Mouse (Mus musculus) heart, embryonic 10.5 days (tissue): ENCODE measurements around the gene Tubgcp2. TPM values are rescaled to one million over a fixed set of nuclear protein-coding genes. Genes with fewer than 3 reads are reported as not detected.

Experiments
- DNase-seq: peaks from one replicate; pipeline ENCODE4 v3.0.0-alpha.2; 2017; ENCODE audit warnings: low spot score
- H3K27ac ChIP-seq: fragments of 300-500 bp; sonication (generic); 2 replicates; pipeline ENCODE4 v1.5.1; 2016; ENCODE audit warnings: mild to moderate bottlenecking
- H3K27me3 ChIP-seq: fragments of 300-500 bp; sonication (generic); 2 replicates; pipeline ENCODE4 v1.6.1; 2016; ENCODE audit warnings: mild to moderate bottlenecking; ENCODE audit not compliant: poor library complexity, insufficient read depth, severe bottlenecking
- H3K36me3 ChIP-seq: fragments of 300-500 bp; sonication (generic); 2 replicates; pipeline ENCODE4 v1.6.1; 2016; ENCODE audit warnings: mild to moderate bottlenecking, moderate library complexity
- H3K4me1 ChIP-seq: fragments of 300-500 bp; sonication (generic); 2 replicates; pipeline ENCODE4 v1.6.1; 2016; ENCODE audit warnings: mild to moderate bottlenecking
- H3K4me3 ChIP-seq: fragments of 300-500 bp; sonication (generic); 2 replicates; pipeline ENCODE4 v1.5.1; 2016; ENCODE audit warnings: mild to moderate bottlenecking, moderate library complexity
- H3K9me3 ChIP-seq: fragments of 300-500 bp; sonication (generic); 2 replicates; pipeline ENCODE4 v1.6.1; 2016; ENCODE audit warnings: mild to moderate bottlenecking, moderate library complexity
- WGBS: fragments of 180-500 bp; shearing (Covaris S2); methylation state at CpG from one replicate; pipeline ENCODE4 v1.1.7; 2016; 5-methylcytosine and 5-hydroxymethylcytosine counted together
- polyA plus RNA-seq: library from polyadenylated mRNA; unstranded; fragments of >200 nt; fragmentation: Nextera tagmentation; extraction: Ambion mirVana; gene quantifications from 2 replicates; pipeline ENCODE4 v1.2.1, GENCODE M21; 2016

Tubgcp2 gene
- 50.8 and 55.4 TPM in 2 replicates for polyA plus RNA-seq

DNA sequence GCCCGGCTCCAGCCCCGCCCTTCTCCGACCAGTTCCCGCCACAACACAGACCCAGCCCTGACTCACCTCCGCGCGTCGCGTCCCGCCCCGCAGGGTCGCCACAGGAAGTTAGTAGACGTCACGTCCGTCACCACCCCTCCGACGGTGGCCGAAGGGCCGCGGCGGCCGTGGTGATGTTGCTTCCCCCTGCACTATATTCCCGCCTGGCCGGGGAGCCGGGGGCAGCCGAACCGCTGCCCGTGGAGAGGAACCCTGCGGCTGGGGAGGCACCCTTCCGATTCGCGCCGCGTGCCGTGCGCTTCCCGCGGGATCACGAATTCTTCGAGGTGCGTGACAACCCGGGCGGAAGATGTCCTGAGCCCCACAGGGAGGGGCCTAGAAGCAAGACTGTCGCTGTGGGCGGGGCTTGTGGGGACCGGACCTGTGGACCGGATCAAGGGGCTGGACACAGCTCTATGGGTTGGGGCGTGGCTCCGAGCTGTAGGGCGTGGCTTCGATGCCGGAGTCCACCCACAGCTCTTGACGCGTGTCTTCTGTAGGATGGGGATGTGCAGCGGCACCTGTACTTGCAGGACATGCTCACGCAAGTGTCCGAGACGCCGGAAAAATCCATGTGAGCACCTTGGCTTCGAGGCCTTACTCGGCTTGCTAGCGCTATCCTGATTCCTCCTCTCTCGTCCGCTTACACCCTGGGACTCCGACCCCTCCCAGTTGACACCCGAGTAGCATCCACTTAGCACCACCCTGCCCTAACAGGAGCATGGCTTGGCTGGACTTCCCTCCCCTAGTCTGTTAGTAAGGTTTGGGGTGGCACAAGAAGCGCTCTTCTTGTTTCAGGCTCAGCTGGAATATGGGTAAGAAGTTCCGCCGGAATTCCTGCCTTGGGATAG is at the start of gene Tubgcp2, which contains the start of gene Zfp511:
TSS of gene Tubgcp2 (minus strand) at position 389 of the 890 bp plus-strand sequence.
TSS of gene Zfp511 (plus strand) at position 111 of the 890 bp plus-strand sequence.
- no peaks in the 10 kb centered on the region for H3K9me3 ChIP-seq
- H3K36me3 ChIP-seq, result peaks cover 36% of the 10 kb centered on the region
- peak; percentile 99 for DNase-seq
- H3K4me3 ChIP-seq, result peak within 1 kb of the TSS; percentile 89
- WGBS, result 1% methylated on average over 69 of the region's 69 CpGs
- peak within 1 kb of the TSS; percentile 97 for H3K27ac ChIP-seq
- peaks cover 15% of the 10 kb centered on the region for H3K4me1 ChIP-seq
- H3K27me3 ChIP-seq, result no peaks in the 10 kb centered on the region

DNA sequence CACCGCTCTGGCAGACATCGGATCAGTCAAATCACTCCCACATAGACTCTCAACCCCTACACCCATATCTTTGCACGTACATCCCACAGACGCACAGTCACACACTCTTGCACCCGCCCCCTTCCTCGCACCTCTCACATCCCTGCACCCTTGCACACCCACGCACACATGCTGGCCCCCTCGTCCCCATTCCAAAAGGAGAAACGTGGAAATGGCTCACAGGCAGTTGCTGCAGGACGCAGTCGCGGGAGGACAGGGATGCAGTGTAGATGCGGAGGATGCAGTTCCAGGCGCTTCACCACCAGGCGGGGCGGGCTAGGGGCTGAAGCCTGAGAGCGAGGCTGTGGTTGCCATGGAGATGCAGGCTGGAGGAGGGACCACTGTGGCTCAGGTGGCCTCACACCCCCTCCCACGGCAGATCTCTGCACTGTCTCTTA is 45.8 kb upstream of the Tubgcp2 start, which contains the start of gene Caly:
TSS of gene Caly (minus strand) at position 307 of the 437 bp plus-strand sequence.
- DNase-seq, result no peak
- H3K27ac ChIP-seq, result no peak within 1 kb of the TSS
- 0 out of 2 replicates have a peak, but pooled peaks cover 6% of the 10 kb centered on the region for H3K4me1 ChIP-seq
- H3K36me3 ChIP-seq, result no peaks in the 10 kb centered on the region
- H3K27me3 ChIP-seq, result peaks cover 51% of the 10 kb centered on the region
- H3K4me3 ChIP-seq, result no peak within 1 kb of the TSS
- WGBS, result 10% methylated on average over 18 of the region's 18 CpGs
- H3K9me3 ChIP-seq, result no peaks in the 10 kb centered on the region

DNA sequence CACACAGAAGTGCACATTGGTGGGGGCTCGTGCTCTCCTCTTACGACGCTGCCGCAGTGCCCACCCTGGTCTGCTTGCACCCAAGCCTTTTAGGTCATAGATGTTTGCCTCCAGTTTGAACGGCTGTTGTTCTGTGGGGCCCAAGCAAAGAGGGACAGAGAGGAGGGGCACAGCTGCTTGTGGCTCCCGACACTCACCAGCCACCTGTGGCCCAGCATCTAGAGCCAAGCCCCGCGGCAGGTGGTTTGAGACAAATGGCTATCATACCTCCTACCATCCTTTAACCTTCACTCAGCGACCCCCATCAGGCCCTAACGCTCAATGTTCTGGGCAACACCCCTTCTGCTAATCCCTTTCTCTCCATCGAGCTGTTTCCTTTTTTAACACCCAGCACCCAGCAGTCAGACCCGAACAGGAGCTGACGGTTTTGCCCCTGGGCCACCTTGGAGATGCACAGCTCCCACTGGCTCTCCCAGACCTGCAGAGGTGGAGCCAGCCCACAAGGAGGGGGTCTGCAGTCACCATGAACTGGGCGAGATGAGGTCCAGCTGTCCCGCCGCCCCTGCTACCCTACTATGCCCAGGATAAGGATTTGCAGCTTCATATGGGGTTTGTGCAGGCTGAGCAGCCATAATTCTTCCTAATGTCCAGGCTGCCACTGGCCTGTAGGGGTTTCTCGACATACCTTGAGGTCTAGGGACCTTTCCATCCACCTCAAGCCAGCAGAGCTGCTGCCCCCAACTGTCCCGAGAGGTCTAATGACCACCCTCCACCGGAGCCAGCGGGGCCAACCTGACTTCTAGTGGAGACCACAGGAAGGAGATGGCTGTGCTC is 45.2 kb upstream of the Tubgcp2 start:
- DNase-seq, result no peak
- no peak overlapping the region for H3K4me3 ChIP-seq
- no peak overlapping the region for H3K27ac ChIP-seq
- WGBS, result 18% methylated on average over 20 of the region's 20 CpGs
- no peaks in the 10 kb centered on the region for H3K9me3 ChIP-seq
- no peaks in the 10 kb centered on the region for H3K36me3 ChIP-seq
- 0 out of 2 replicates have a peak, but pooled peaks cover 6% of the 10 kb centered on the region for H3K4me1 ChIP-seq
- H3K27me3 ChIP-seq, result peaks cover 51% of the 10 kb centered on the region

DNA sequence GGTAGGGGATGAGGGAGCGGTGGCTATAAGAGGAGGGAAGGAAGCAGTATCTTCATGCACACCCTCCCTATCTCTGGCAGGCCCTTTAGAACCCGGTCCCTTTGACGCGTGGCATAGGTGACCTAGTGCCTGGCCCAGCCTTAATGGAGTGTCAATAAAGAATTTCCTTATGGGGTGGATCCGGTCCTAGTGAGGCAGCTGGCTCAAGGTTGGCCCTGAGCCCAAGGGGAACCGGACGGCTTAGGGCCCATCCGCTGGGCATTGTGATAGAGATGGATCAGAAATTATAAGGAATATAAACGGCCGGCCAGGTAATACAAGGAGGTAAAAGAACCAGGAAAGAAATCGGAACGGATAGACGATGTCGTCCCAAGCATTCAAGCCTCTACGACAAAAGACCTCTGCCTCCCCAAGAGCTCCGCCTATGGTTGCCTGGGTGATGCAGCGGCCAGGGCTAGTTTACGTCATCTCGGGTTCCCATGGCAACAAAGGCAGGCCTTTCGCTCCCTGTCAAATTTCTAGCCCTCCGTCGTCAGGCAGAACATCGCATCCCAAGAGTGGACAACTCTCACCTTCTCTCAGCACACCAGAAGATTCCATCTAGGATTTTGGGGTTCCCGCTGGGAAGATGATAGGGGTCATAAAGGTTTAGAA is 44.2 kb upstream of the Tubgcp2 start:
- WGBS, result 3% methylated on average over 24 of the region's 24 CpGs
- Histone ChIP-seq H3K36me3 (no peaks in the 10 kb centered on the region), H3K4me3 (peak overlapping the region; percentile 30), H3K9me3 (no peaks in the 10 kb centered on the region), H3K27ac (no peak overlapping the region), H3K4me1 (0 out of 2 replicates have a peak, but pooled peaks cover 6% of the 10 kb centered on the region), H3K27me3 (peaks cover 58% of the 10 kb centered on the region)
- no peak for DNase-seq

DNA sequence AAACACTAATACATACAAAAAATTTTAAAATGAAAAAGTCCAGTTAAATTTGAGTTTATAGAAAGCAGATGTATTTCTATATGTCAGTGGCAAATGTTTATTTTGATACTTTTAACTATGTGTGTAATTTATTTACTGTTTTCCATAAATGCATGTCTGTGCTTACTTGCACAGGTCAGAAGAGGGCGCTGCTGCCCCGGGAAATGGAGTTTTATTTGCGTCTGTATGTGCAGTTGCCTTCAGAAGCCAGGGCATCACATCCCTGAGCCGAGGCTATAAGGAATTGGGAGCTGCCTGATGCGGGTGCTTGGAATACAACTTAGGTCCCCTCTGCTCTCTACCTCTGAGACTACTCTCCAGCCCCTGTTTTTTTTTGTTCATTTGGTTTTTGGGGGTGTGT is 42.2 kb upstream of the Tubgcp2 start:
- no peaks in the 10 kb centered on the region for H3K9me3 ChIP-seq
- no peak overlapping the region for H3K27ac ChIP-seq
- peaks cover 57% of the 10 kb centered on the region for H3K27me3 ChIP-seq
- H3K4me3 ChIP-seq, result no peak overlapping the region
- WGBS, result 8% methylated on average over 5 of the region's 5 CpGs
- 0 out of 2 replicates have a peak, but pooled peaks cover 6% of the 10 kb centered on the region for H3K4me1 ChIP-seq
- no peak for DNase-seq
- H3K36me3 ChIP-seq, result no peaks in the 10 kb centered on the region

DNA sequence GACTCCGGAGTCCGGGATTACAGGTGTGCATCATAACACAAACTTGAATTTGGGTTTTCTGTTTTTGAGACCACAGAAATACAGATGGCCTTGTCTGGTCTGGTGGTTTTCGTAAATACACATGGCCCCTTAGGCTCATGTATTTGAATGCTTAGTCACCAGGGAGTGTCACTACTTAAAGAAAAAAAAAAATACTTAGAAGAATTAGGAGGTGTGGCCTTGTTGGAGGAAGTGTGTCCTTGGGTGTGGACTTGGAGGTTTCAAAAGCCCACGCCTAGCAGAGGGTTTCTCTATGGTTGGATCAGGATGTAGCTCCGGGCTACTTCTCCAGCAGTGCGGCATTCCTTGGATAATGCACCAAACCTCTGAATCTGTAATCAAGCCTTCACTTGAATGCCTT is 41.2 kb upstream of the Tubgcp2 start:
- Histone ChIP-seq H3K4me1 (0 out of 2 replicates have a peak, but pooled peaks cover 6% of the 10 kb centered on the region), H3K36me3 (no peaks in the 10 kb centered on the region), H3K27me3 (peaks cover 61% of the 10 kb centered on the region), H3K4me3 (no peak overlapping the region), H3K9me3 (no peaks in the 10 kb centered on the region), H3K27ac (no peak overlapping the region)
- DNase-seq, result no peak
- WGBS, result 73% methylated on average over 6 of the region's 6 CpGs

GRCm38 (mm10) chr7:140070042-140070711 is 33.7 kb upstream of the Tubgcp2 start:
- DNase-seq, result no peak
- WGBS, result 19% methylated on average over 39 of the region's 39 CpGs
- H3K4me3 ChIP-seq, result peak overlapping the region; percentile 56
- no peaks in the 10 kb centered on the region for H3K36me3 ChIP-seq
- peak overlapping the region; percentile 67 for H3K27ac ChIP-seq
- peaks cover 9% of the 10 kb centered on the region for H3K4me1 ChIP-seq
- peaks cover 69% of the 10 kb centered on the region for H3K27me3 ChIP-seq
- H3K9me3 ChIP-seq, result no peaks in the 10 kb centered on the region

DNA sequence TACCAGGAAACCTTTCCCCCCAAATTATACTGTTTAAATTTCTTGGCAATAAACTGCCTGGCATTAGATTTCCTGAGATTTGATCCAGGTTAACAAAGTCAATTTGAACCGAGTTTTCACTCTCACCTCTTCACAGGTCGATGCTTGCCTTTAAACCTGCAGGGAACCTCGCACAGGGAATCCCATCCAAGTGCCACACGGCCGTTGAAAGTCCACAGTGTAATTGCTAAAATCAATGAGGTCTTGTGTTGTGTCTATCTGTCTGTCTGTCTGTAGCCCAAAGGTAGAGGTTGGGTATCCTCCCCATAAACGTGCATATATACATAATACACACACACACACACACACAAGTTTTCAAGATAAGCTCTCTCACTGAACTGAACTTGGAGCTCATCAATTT is 30.9 kb upstream of the Tubgcp2 start:
- H3K27ac ChIP-seq, result no peak overlapping the region
- peaks cover 79% of the 10 kb centered on the region for H3K27me3 ChIP-seq
- no peak for DNase-seq
- H3K9me3 ChIP-seq, result no peaks in the 10 kb centered on the region
- WGBS, result 51% methylated on average over 6 of the region's 6 CpGs
- no peak overlapping the region for H3K4me3 ChIP-seq
- peaks cover 9% of the 10 kb centered on the region for H3K4me1 ChIP-seq
- H3K36me3 ChIP-seq, result no peaks in the 10 kb centered on the region

- Histone ChIP-seq H3K27me3 (peaks cover 86% of the 10 kb centered on the region), H3K36me3 (no peaks in the 10 kb centered on the region), H3K9me3 (no peaks in the 10 kb centered on the region), H3K27ac (no peak overlapping the region), H3K4me1 (peaks cover 13% of the 10 kb centered on the region), H3K4me3 (no peak overlapping the region)
- 20% methylated on average over 7 of the region's 7 CpGs for WGBS
- no peak for DNase-seq
These were observed 26.6 kb upstream of the Tubgcp2 start for GRCm38 (mm10) chr7:140063092-140063491.

DNA sequence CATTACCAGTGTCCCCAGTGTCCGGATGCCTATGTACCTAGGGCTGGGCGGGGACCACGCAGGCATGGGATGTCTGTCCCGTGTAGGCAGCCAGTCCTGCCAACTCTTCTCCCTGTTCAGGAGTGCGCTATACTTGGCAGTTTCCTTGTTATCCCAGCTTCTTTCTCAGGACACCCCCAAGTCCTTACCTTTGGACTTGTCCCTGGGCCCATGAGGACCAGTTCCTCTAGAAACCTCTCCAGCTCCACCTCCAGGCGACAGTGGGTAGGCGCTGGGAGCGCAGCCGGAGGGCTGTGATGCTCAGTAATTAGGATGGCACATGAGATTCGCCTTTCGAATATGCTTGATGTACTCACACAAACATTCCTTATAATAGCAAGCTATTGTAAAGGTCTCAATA is 25.8 kb upstream of the Tubgcp2 start:
- peaks cover 89% of the 10 kb centered on the region for H3K27me3 ChIP-seq
- no peaks in the 10 kb centered on the region for H3K9me3 ChIP-seq
- H3K36me3 ChIP-seq, result no peaks in the 10 kb centered on the region
- H3K27ac ChIP-seq, result no peak overlapping the region
- WGBS, result 13% methylated on average over 11 of the region's 11 CpGs
- no peak for DNase-seq
- H3K4me1 ChIP-seq, result peaks cover 19% of the 10 kb centered on the region
- H3K4me3 ChIP-seq, result no peak overlapping the region

- Histone ChIP-seq H3K4me1 (peaks cover 19% of the 10 kb centered on the region), H3K36me3 (no peaks in the 10 kb centered on the region), H3K27me3 (peaks cover 94% of the 10 kb centered on the region), H3K27ac (no peak overlapping the region), H3K9me3 (no peaks in the 10 kb centered on the region), H3K4me3 (peak overlapping the region; percentile 55; the same call in 1 of the 2 replicates)
- DNase-seq, result no peak
- WGBS, result 5% methylated on average over 6 of the region's 6 CpGs
These were observed 25.3 kb upstream of the Tubgcp2 start for GRCm38 (mm10) chr7:140061832-140062130.
